Mouse (Mus musculus) frontal cortex, postnatal 14 days (tissue): ENCODE results near the gene Cnga1.
"Not testable (repeated sequence)": the region's sequence is repeated elsewhere in the genome, so short reads cannot be mapped to it uniquely, and the experiment has no call there.

Experiments
- DNase-seq, 2 experiments: peaks; one replicate each; pipeline ENCODE4 v3.0.0; 2022; ENCODE audit warnings: low spot score in 2 of 2

The Cnga1 gene

DNA sequence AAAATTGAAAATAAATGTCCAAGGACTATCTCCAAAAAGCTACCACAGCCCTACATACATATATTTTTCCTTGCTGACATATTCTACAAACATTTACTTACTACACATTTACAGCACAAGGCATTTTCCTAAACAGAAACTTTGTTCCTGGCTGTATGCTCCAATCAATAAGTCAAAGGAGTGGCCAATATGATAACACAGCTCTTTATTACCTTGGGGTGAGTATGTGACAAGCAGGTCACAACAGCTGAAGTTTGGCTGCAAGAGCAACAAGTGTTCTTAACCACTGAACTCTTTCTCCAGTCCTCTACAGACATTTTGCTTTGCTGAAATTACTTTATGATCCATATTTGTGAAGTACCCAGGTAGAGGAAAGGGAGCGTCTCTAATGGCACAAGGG lies 4.0 kb downstream of the Cnga1 start:
- no peak for DNase-seq

DNA sequence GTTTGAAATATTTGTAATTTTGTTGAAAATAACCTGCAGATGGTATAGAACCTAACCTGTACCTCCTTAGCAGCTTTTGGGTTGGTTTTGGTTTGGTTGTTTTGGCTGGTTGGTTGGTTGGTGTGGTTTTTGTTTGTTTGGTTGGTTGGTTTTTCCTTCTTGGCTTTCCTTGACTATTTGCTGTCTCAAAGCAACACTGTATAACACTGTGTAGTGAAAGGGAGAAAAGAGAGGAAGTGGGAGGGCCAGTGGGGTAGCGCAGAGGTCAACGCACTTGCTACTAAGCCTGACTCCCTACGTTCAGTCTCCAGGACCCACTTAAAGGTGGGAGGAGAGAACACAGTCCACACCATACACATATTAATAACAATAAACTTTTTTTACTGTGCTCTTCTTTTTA lies 7.5 kb downstream of the Cnga1 start:
- DNase-seq: no peak

DNA sequence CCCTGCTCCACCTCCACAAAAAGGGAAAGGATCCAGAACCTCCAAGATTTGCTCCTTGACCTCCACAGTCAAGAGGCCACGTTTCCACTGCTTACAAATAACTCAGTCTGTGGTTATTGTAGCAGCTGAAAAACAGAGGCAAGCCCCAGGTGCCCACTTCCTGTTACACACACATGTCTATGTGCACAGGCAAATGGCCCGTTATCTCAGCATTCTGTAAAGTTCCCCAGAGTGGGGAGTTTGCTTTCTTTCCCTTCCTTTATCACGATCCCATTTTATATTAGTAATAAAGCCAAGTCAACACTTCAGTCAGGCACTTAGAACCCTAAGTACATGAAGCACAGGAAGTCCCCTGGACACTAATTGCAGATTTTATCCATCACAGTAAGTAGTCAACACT lies 8.0 kb downstream of the Cnga1 start:
- DNase-seq: no peak

DNA sequence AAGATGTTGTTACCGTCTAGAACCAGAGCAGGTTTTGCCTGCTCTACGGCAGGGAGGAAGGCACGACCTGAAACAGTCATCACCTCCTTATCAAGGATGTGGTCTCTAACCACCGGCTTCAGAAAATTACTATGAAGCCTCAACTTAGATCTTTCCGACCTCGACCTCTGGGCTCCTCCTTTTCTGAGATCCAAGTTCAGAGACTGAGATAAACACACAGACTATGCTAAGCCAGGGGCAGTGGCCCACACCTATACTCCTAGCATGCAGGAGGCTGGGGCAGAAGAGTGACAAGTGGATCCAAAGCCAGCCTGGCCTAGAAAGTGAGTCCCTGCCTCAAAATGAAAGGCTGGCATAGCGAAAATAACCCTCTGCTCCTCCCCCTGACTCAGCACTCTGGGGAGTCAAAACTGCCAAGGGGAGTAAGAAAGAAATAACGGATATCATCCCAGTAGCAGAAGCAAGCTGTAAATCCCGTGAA lies 9.2 kb downstream of the Cnga1 start:
- no peak for DNase-seq

DNA sequence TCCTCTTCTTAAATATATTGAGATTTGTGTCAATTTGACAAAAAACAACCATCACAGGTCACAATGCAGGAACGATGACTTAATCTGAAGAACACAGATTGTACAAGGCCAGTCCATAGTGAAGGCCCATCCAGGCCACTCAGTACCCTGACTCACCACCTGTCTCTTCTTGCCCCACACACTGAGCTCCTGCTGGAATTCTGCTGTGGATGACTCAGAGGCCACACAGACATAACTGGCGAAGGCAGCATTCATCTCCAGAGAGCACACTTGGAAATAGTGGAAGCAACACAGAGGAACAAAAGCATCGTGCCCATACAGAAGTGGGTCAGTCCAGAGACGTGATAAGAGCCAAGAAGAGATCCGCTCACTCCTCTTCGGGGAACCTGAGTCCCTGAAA lies 14.0 kb downstream of the Cnga1 start:
- DNase-seq: no peak

DNA sequence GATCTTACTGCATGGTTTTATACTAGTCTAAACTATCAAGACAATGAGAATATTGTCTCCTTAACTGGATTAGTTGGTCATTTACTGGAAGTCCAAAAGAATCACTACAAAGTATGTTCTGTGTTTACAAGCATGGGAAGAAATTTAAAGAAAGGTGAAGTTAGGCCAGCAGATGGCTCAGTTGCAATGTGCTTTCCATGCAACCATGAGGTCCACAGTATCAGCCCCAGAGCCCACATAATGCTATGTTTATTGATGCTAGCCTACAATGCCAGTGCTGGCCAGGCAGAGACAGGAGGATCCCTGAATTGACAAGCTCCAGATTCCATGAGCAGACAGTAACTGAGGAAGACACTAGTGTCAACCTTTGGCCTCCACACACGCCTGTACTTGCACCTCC lies 23.1 kb downstream of the Cnga1 start:
- no peak for DNase-seq

DNA sequence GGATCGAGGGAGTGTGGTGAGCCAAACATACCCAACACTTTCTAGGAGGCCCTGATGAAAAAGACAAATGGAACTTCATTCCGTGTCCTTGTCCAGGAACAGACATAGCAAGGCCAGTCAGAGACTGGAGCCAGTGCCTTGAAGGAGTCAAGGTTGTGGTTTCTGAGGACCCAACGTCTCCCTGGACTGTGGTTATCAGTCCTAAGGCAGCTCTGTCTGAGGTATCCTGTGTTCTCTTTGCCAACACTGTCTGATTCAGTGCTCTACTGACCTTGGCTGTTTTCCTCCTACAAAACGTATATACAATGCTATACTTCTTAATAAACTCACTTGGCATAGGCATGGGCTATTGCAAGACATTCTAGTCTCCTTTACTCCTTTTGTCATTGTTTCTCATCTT lies 26.7 kb downstream of the Cnga1 start:
- DNase-seq: no peak

DNA sequence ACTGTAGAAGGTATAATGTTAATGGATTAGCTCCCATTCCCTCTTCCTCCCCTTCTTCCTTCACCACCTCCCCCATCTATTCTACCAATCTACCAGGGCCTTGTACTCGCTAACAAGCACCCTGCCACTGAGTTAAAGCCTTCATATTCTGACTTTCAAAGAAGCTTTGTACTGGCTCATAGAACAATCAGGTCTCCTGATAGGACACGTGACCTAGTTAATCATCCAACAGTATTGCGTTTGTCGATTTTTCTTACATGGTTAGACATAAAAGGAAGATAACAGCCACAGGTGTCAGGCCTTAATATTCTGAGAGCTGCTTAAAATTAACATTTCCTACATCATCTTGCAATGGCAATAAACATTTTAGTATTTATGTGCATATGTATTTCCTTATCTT lies 40.9 kb downstream of the Cnga1 start:
- DNase-seq: no peak

DNA sequence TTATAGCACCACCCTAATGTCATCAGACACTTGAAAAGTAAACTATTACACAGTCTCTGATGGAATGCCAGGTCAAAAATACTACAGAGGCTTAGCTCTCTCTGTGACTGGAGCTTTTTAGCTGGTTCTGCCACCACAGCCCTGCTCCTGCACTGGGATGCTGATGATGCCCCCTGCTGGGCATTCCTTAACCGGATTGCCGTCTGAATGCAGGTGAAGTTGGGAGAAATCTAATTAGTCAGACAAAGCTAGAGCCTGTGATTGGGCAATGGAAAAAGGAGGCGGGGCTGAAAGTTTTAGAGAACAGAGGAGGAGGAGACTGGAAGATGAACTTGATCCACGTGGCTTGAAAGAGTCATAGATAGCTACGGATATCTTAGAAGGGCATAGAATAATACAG lies 43.1 kb downstream of the Cnga1 start:
- no peak for DNase-seq

DNA sequence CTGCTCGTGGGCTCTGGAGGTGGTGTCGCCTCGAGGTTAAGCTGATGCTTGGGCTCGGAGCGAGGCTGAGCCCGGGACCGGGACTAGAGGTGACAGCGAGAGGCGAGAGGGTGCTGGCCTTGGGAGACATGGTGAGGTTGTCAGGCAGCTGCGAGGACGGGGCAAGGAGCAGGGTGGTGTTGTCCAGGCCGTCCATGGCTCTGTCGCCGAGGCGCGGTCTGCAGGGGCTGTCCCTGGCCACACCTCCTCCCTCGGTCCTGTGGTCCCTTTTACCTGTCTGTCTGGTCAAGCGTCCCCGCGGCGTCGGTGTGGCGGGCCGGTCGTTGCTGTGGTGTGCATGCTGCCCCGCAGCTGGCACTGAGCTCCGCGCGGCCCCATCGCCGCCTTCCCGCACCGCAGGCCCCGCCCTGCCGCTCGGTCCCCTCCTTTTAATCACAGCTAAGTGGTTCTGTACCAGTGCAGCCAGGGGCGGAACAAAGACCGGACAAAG lies 56.8 kb downstream of the Cnga1 start, which contains the start of gene Gm5868:
TSS of gene Gm5868 (minus strand) at position 360 of the 490 bp plus-strand sequence.
- no peak for DNase-seq

DNA sequence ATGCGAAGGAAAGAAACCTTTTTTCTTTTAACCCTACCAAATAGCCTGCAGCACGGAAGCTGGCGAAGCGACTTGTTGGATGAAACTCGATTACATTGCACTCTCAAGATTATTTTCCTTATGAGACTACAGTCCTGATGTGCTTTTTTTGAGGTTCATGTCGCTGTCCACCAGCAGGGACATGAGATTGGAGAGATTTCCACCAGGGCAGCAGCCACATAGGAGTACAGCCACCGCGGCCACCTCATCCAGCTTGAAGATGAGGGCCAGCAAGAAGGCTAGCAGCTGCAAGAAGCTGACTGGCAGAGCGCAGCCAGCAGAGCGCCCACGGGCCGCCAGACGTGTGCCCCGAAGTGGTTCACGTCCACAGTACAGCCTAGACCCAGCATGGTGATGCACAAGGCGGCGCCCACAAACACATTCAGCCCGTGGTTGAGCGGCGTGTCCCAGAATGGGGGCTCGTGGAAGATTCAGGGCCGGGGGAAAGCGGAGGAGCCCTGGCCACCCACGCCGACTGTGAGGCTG lies 57.3 kb downstream of the Cnga1 start:
- DNase-seq: not testable (repeated sequence)

DNA sequence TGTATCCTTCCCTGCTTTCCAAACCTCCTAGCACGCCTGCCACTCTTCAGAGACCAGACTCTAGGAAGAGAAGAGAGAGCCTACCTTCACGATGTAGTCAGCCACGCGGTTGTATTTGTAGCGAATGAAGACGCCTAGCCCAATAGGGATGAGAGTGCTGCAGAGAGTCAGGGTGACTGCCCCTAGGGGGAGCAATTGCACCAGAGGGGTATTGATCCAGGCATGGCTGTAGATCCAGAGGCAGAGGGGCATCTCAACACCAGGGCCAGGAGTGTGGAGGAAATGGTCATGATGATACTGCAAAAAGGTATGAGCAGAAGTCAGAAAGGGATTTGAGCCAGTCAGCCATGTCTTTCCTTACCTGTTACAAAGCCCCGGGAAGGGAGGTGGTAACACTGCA lies 58.0 kb downstream of the Cnga1 start:
- not testable (repeated sequence) for DNase-seq

DNA sequence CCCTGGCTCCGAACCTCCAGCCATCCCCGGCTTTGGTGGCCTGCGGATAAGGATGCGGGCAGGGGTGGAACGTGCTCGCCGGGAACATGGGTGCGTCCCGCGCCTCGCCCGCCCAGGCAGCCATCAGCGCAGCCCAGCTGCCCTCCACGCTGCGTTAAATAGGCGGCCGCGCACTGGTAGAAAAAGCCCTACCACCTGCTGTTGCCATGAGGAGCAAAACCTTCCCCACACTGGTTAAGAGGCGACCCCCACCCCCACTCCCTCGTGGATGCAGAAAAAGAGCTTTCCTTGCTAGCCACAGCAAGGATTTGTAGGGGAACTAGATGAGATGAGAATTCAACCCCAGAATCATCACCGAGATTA lies 63.1 kb downstream of the Cnga1 start, which contains the start of gene Zar1:
TSS of gene Zar1 (minus strand) at position 285 of the 363 bp plus-strand sequence.
- DNase-seq: not testable (repeated sequence)

DNA sequence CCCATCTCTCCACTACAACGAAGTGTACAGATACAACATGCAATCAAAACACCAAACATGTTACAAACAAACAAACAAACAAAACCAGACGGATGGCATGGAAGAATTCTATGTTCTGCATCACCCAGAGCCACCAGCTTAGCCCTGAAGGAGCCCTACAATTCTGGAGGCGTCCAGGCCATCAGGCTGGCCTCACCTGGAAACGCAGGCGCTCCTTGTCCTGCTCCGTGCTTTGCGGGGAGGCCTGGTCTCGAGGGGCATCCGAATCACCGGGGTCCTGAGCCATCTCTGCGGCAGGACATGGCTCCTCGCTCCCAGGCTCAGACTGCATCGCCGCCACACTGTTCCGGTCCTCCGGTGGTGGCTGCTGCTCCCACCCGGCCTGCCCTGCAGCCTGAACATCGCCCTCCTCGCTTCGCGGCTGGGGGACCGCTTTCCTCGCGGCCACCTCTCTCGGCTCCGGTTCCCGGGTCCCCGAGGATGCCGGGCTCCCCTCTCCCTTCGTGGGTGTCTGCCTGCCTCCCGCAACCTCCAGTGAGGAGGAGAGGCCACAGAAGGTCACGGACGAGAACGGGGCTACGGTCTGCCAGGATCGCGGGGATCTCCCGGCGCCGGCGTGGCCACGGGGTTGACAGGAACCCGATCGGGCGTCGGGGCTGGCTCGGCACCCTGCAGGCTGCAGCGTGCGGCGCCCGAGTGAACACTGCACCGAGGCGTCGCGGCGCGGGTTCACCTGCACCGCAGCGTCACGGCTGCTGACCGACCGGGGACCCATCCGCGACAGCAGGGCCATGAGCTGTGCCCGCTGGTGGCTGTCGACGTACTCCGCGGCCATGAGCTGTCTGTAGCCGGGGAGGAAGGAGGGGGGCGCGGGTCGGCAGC lies 63.7 kb downstream of the Cnga1 start:
- not testable (repeated sequence) for DNase-seq

DNA sequence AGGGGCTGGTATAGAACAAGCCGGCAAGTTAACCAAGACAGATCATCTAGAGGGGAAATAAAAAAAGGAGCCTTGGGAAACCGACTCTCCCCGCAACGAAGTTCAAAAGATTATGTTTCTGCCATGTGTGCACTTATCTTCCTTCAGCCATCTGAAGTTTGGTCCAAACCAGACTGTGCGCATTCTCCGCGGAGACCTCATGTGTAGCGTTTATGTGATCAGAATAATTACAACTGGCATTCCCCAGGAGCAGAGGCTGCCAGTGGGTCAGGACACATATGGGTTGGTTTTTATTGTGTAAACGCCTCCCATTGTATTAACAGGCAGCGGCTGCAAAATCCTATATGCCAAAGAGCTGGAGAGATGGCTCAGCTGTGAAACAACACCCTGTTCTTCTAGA lies 64.5 kb downstream of the Cnga1 start:
- not testable (repeated sequence) for DNase-seq

DNA sequence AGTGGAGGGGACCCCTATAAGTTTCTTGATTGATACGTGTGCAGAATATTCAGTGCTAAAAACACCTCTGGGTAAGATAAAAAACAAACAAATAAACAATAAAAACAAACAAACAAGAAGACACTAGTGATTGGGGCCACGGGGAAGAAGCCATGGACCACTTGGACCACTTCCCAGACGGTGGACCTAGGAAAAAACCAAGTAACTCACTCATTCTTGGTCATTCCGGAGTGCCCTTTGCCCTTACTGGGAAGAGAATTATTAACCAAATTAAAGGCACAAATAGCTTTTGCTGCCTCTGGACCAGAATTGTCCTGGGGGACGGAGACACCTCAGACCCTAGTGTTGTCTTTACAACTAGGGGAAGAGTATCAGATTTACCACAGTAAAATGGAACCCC lies 78.5 kb downstream of the Cnga1 start:
- no peak for DNase-seq

DNA sequence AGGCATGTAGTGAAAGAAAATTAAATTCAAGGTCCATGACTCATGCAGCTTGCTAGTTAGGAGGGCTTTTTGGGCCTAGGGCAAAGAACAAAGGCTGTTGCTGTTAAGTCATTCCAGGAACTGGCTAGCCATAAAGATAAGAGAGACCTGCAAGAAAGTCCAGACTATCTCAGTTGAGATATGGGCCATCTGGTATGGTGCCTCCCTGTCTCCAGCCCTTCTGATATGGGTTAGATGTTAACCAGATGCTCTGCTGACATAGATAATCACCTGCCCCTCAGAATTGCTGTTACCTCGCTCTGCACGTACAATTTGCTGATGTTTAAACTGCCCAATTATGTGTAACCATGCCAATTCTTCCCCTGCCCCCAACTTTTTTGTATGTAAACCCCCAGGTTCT lies 80.9 kb downstream of the Cnga1 start:
- DNase-seq: not testable (repeated sequence)

DNA sequence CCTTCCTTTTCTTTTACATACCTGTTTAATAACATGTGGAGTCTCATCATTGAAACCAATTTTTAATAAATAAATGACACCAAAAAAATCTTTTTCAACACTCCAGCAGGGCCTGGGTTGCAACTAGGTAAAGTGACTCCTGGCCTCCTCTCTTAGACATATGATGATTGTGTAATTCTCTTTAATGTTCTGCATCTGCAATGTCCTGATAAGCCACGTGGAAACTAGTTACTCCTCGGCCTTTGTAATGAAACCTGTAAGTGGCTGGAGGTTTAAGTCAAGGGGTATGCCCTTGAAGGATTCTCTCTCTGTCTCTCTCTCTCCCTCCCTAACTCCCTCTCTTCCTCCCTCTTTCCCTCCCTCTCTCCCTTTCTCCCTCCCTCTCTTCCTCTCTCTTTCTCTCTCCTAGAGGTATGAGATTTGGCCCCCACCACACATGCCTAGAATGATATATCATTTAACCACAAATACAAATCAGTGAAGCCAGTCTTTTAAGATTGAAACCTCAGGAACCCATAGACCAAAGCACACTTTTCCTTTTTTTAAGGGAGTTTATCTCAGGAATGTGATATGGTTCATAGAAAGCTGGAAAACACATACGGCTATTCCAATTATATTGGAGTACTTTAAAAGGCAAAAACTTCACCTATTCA lies 83.0 kb downstream of the Cnga1 start:
- DNase-seq: no peak

DNA sequence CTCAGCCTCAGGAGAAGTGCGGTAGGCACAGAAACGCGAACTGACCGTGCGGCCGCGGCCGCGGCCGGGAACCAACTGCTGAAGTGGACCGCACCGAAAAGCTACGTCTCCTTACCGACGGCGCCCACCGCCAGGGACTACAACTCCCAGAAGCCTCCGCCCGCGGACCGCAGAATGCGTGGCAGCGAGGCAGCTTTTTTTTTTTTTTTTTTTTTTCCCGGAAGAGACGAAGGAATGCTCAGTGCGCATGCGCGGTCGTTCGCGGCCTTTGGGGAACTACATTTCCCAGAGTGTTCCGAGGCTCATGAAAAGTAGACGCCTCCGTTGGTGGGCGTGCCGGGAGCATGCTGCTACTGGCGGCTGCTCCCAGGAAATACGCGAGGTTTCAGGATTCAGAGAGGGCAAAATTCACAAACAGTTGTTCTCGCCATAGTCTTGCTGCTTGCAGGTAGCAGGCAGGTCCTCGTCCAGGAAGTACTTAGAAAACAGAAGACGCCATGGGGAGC lies 84.5 kb downstream of the Cnga1 start, which contains the start of gene Nfxl1:
TSS of gene Nfxl1 (minus strand) at position 141 of the 506 bp plus-strand sequence.
- DNase-seq: peak; percentile 92 to 94

DNA sequence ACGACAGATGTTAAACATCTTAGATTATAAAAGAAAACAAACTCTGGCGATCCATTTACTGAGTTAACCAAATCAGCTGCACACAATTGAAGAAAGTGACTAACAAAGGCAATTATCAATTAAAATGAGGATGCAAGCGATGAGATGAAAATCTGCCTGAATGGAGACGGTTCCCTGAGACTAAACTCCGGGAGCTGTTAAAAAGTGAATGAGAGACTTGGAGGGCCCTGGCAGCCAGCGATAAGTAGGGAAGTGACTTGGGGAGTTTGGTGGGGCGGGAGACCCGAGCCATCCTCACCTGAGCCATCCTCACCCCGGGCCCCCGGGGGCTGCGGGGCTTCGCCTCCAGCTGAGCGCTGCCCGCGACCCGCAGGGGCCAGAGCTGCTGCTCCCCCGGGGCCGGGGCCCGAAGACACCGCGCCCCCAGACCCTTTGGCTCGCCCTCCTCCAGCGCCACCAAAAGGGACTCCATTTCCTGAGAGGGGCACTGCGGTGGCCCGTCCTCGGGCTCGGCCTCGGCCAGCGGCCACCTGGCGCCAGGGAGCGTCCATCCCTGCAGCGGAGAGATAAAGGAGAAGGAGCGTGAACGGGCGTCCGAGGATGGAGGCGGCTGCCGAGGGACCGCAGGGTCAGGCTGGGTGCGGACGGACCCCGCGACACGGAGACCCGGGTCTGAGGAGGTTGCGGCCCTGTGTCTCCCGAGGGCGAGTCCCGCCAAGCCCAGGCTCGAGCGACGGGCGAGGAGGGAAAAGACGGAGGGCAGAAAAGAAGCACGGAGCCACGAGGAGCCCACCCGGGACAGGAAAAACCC lies 85.2 kb downstream of the Cnga1 start:
- peak; percentile 29 to 35 for DNase-seq

DNA sequence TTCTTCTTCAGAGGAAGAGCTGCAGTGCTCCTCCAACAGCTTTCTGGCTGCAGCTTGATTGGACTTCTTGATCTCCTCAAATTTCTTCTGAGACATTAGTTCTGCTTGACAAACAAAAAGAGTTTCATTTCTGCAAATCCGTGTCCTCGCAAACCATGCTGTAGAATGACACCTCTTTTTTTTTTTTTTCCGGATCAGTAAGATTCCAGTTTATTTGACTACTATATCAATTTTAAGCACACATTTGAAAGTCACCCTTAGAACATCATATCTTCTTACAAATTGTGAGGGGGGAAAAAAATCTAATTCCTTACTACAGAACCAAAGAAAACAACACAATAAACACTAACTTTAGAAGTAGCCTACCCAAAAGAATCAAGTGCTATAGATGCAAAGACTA lies 87.8 kb downstream of the Cnga1 start:
- no peak for DNase-seq
